16 mouse cellular contexts compared by ENCODE assay signal in genomic region chr10:69981386-69982097, GRCm38 (mm10).
DNase-seq lines count a peak whose midpoint lies in the region; ATAC-seq and TF ChIP-seq lines count a peak whose summit lies in the region.
"Had no signal": no experiment of that assay in that cellular context is flagged by ENCODE, and none has a peak within 500 bp of the region (broad histone marks: within the 10 kb centered on the region; RNA-seq: fewer than 3 reads in every experiment).

No protein-coding gene starts in this region.

- DNase-seq in embryo, embryonic 10.5 days (ENCODE audit: low spot score) = peak; percentile 6
- DNase-seq in embryo, embryonic 11 days = no peak
- no peak for DNase-seq in kidney, postnatal 0 days (ENCODE audit: low spot score)
- DNase-seq in kidney, adult 8-10 months = no peak
- DNase-seq in c-Kit-negative CD71-positive TER-119-positive erythroid progenitor cells, embryonic 14.5 days (ENCODE audit: low read depth, low spot score) = peak; percentile 5
- peak; percentile 21 for DNase-seq in liver, postnatal 0 days
- DNase-seq in adrenal gland, postnatal 36 days = no peak
- no peak for DNase-seq in ovary, postnatal 36 days (ENCODE audit: low spot score)
- DNase-seq: cerebellum, postnatal 25 days; gastrocnemius, postnatal 25 days; lung, adult 18-20 months had no signal

- peak; percentile 75 for TF ChIP-seq EP300 in liver, postnatal 0 days (IDR thresholded peaks at IDR 0.05; ENCODE audit: low read depth)

- 0 out of 2 replicates have a peak, but pooled peaks have one; percentile 40 for ATAC-seq in kidney, postnatal 0 days (replicated peaks; ENCODE audit: low FRiP score, low read depth)
- peak; percentile 78 for ATAC-seq in liver, postnatal 0 days
- ATAC-seq: activated CD4-positive, CD25-positive, alpha-beta regulatory T cell, adult 4 months; intestine, embryonic 16.5 days had no signal

- 77% methylated on average over 21 of the region's 21 CpGs for WGBS in kidney, postnatal 0 days
- WGBS in liver, postnatal 0 days (ENCODE audit: insufficient replicate concordance) = 51% methylated on average over 21 of the region's 21 CpGs

- no peak overlapping the region for H3K27ac ChIP-seq in kidney, postnatal 0 days
- H3K27ac ChIP-seq in liver, postnatal 0 days (ENCODE audit: low read depth) = no peak overlapping the region
- H3K27ac ChIP-seq: hindbrain, embryonic 10.5 days; layer of hippocampus, adult 2 months had no signal

- H3K9me3 ChIP-seq in kidney, postnatal 0 days (replicated peaks; ENCODE audit: low read length) = no peaks in the 10 kb centered on the region
- H3K9me3 ChIP-seq in liver, postnatal 0 days (ENCODE audit: low read length) = no peaks in the 10 kb centered on the region
- H3K9me3 ChIP-seq: hindbrain, embryonic 10.5 days had no signal

- no peak overlapping the region for H3K4me3 ChIP-seq in kidney, postnatal 0 days (replicated peaks; ENCODE audit: low read depth, low read length)
- H3K4me3 ChIP-seq in liver, postnatal 0 days (ENCODE audit: low read depth, low read length) = no peak overlapping the region
- H3K4me3 ChIP-seq: hindbrain, embryonic 10.5 days; layer of hippocampus, adult 2 months; myocyte had no signal

- H3K4me1 ChIP-seq in kidney, postnatal 0 days (replicated peaks; ENCODE audit: insufficient read depth, low read length) = no peaks in the 10 kb centered on the region
- H3K4me1 ChIP-seq in liver, postnatal 0 days (ENCODE audit: insufficient read depth) = no peaks in the 10 kb centered on the region
- H3K4me1 ChIP-seq: hindbrain, embryonic 10.5 days had no signal

- no peak for TF ChIP-seq CTCF in kidney, postnatal 0 days (IDR thresholded peaks at IDR 0.05; ENCODE audit: low read depth)
- no peak for TF ChIP-seq CTCF in liver, postnatal 0 days (IDR thresholded peaks at IDR 0.05; ENCODE audit: low read depth)

- H3K36me3 ChIP-seq in kidney, postnatal 0 days (ENCODE audit: insufficient read depth, low read length) = peaks cover 41% of the 10 kb centered on the region
- peaks cover 9% of the 10 kb centered on the region; the same call in 1 of the 2 replicates for H3K36me3 ChIP-seq in liver, postnatal 0 days (replicated peaks; ENCODE audit: insufficient read depth, low read length)

- no peak overlapping the region for H3K4me2 ChIP-seq in kidney, postnatal 0 days (ENCODE audit: low read length)
- peak overlapping the region; percentile 16; the same call in 1 of the 2 replicates for H3K4me2 ChIP-seq in liver, postnatal 0 days (ENCODE audit: low read depth, low read length)

- H3K27me3 ChIP-seq in kidney, postnatal 0 days (ENCODE audit: insufficient read depth, low read length) = no peaks in the 10 kb centered on the region
- H3K27me3 ChIP-seq in liver, postnatal 0 days (ENCODE audit: insufficient read depth, low read length) = no peaks in the 10 kb centered on the region

- no peak overlapping the region for H3K9ac ChIP-seq in kidney, postnatal 0 days (ENCODE audit: low read depth, low read length)
- no peak overlapping the region for H3K9ac ChIP-seq in liver, postnatal 0 days (replicated peaks)

Comparison
In these comparisons a context has a peak if more than half of its experiments do, and no peak if none do; other contexts are left out.
1. DNase-seq: peak in embryo, embryonic 10.5 days (single experiment), c-Kit-negative CD71-positive TER-119-positive erythroid progenitor cells, embryonic 14.5 days (single experiment) and liver, postnatal 0 days (single experiment); none in embryo, embryonic 11 days (single experiment), kidney, postnatal 0 days (single experiment), kidney, adult 8-10 months (0 of 2), adrenal gland, postnatal 36 days (0 of 2) and ovary, postnatal 36 days (single experiment).